Mouse (Mus musculus) mesoderm, embryonic 11.5 days (tissue): ENCODE results near the gene Rimbp2.
A peak's percentile ranks its signal among the peaks of the same experiment; 100 is the strongest.
"Not testable (repeated sequence)": the region's sequence is repeated elsewhere in the genome, so short reads cannot be mapped to it uniquely, and the experiment has no call there.

Source experiments
- DNase-seq: peaks from one replicate; pipeline ENCODE4 v3.0.0-alpha.2; 2012; ENCODE audit warnings: low read depth, low spot score

The Rimbp2 gene

GRCm38 (mm10) chr5:128746261-128746660 is 207.0 kb downstream of the Rimbp2 start:
- DNase-seq = no peak

DNA sequence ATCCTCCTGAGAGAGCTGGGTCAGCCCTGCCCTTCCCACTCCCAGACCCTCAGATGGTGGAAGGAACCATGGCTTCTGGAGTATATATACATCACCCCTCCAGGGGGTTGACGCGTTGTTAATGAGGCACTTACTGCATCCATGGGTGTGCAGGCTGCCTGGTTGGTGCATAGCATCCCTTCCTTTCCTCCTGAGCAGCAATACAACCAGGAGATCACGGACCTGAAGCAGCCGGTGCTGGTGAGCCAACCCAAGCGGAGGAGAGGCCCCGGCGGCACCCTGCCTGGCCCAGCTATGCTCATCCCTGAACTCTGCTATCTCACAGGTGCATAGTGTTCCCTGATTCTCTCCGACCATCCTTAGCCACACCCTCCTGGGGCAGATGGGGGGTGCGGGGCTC is 208.1 kb downstream of the Rimbp2 start:
- DNase-seq = no peak

DNA sequence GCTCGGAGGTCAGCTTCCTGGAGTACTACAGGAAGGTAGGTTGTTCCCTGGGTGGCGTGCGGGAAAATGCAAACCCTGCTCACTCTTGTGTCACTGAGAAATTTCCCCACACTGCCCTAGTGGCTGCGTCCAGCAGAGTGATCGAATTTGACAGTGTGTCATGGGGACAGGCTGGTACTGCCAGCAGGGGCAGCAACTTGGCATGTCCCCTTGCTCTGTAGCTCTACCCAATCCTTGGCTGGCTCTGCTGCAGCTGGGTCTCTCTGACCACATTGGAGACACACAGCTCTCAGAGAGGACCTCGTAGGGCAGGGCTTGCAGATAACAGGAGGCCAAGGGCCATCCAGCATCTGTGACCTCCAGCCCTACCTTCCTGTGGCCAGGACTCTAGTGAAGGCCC is 208.9 kb downstream of the Rimbp2 start:
- DNase-seq = no peak

DNA sequence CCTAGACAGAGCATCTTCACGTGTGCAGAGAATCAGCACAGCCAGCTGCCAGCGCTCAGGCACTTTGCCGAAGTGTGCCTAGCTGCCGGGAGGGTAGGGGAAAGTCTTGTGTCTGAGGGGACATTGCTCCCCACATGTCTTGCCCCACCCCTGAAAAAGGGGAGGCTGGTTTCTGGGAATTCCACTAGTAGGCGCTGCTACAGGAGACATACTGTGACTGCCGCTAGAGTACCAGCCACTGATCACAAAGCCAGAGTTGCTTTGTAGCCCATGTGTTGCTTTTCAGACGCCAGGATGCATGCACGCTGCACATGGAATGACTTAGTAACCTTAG is 213.5 kb downstream of the Rimbp2 start:
- no peak for DNase-seq

GRCm38 (mm10) chr5:128739168-128739837 is 214.0 kb downstream of the Rimbp2 start:
- no peak for DNase-seq

DNA sequence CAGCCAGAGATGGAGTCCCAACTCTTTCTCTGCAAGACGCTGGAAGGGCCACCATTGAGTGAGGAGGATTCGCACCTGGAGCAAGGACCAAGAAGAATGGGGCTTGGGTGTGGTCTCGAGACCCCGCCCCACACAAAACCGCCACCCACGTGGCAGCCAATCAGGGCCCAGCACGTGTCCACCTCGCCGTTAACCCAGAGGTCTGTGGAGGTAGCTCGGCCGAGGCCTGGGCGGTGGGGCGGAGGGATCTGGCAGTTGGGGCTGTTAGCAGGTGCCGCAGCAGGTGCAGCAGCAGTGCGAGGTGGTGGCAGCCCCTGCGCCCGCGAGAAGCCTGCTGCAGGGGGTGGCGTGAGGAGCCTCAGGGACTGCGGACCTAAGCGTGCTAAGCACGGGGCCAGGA is 217.4 kb downstream of the Rimbp2 start:
- no peak for DNase-seq

DNA sequence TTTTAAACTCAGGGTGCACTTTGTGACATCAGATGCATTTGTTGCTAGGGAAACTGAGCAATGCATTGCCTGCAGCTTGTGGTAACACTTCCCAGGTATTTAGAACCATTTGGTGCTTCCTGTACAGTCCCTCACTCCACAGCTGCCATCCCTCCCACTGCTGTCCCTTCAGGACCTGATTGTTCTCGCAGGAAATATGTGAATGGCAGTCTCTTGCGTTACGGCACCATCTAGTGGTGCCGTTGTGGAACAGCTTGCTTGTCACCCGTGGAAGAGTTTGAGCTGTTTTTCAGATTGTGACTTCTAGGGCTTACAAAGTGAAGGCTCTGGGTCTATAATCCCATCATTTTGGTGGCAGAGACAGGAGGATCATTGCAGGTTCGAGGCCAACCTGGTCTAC is 219.3 kb downstream of the Rimbp2 start:
- peak; percentile 92 for DNase-seq

DNA sequence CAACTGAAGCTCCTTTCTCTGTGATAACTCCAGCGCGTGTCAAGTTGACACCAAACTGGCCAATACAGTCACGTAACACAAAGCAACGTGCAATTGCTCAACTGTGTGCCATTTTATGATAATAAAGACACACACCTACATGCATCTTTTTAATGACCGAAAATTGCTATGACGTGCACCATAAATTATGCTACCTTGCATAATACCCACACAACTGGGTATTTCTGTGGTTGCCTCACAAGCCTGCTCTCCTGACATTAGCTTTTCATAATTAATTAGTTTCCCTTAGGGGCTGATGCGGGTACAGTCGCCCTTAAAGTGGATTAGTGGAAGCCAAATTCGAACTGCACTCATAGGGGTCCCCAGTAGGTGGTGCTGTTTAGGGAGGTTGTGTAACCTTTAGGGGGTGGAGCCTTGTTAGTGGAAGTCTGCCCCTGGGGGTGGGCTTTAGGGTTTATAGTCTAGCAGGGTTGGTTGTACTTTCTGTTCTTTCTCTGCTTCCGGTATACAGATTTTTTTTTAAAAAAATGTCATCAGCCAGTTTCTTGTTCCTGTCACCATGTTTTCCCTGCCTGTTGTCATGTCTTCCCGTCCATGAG is 220.8 kb downstream of the Rimbp2 start:
- DNase-seq = peak; percentile 30

GRCm38 (mm10) chr5:128730634-128731033 is 222.7 kb downstream of the Rimbp2 start:
- peak; percentile 56 for DNase-seq

- DNase-seq = peak; percentile 19
Observed at GRCm38 (mm10) chr5:128729341-128729740, 223.9 kb downstream of the Rimbp2 start.

DNA sequence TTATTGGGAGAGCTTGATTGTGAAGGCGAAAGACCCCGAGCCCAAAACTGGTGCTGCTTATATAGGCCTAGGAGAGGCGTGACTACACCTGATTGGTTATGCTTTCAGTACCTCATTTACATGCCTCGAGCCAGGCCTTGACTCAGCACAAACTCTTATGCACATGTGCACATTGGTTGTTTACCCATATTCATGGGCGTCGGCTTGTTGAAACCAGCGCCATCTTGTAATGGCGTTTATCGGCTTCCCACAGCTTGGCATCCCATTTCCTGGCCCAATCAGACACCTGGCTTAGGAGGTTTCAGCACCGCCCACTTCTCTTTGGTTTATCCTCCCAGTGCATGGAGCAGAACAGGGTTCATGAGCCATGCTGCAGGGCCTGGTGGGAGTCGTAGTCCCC is 232.8 kb downstream of the Rimbp2 start:
- not testable (repeated sequence) for DNase-seq

DNA sequence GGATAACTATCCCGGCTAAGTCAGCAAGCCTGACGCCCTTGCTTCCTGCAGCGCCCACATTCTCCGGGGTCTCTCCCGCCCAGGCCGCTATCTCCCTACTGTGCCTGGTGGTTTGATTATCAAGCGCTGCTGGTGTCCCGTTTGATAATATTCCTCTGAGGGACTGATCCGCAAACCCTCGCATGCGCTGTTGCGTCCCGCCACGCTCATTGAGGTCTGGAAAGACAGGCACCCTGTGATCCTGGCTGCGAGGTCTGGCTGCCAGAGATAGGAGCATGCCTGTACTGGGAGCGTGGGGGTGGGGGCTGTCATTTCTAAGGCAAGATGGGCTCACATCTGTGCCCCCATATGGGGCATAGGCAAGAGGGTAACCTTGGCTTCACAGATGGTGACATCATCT is 238.1 kb downstream of the Rimbp2 start:
- DNase-seq = no peak

DNA sequence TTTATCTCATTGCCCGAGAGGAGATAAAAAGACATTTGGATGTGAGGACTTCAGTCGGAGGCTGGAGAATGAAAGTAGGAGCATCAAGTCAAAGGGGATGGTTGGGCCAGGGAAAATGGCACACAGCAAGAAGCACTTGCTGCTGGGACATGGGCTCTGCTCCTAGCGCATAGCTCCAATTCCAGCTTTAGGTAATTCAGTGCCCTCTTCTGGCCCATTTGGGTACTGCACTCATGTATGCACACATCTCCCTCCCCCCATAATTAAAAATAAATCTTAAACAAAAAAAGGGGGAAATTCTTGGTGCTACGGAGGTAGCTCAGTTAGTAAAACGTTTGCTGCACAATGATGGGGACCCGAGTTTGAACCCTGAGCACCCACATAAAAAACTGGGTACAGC is 241.4 kb downstream of the Rimbp2 start:
- DNase-seq = peak; percentile 49

GRCm38 (mm10) chr5:128710596-128710995 is 242.7 kb downstream of the Rimbp2 start:
- no peak for DNase-seq

DNA sequence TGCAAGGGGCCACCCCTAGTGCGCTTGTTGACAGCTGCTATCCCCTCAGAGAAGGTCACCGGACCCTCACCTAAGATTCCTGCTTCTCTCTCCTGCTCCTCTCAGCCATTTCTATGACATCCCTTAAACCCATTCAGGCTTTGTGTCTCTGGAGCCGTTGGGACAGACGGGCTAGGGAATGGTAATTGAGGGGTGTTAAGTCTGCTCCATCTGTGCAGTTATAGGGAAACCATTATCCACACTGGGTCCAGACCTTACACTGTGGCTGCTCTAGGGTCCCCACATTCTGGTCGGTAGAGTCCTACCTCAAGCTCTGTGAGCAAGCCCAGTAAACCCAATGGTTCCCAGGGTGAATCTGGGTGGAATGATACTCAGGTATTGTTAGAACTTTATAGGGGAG is 244.4 kb downstream of the Rimbp2 start:
- no peak for DNase-seq
